Mouse (Mus musculus) erythroblast, embryonic 14.5 days (primary cell): ENCODE measurements around the gene Rgl3.

ENCODE experiments used
- GATA1 ChIP-seq: IDR thresholded peaks from 2 replicates; pipeline ENCODE4 v1.6.1; 2012; ENCODE audit warnings: low read length, inconsistent platforms, mixed read lengths
- TAL1 ChIP-seq: IDR thresholded peaks from 3 replicates; pipeline ENCODE4 v1.6.1; 2012; ENCODE audit warnings: low read length, inconsistent platforms, mixed read lengths

DNA sequence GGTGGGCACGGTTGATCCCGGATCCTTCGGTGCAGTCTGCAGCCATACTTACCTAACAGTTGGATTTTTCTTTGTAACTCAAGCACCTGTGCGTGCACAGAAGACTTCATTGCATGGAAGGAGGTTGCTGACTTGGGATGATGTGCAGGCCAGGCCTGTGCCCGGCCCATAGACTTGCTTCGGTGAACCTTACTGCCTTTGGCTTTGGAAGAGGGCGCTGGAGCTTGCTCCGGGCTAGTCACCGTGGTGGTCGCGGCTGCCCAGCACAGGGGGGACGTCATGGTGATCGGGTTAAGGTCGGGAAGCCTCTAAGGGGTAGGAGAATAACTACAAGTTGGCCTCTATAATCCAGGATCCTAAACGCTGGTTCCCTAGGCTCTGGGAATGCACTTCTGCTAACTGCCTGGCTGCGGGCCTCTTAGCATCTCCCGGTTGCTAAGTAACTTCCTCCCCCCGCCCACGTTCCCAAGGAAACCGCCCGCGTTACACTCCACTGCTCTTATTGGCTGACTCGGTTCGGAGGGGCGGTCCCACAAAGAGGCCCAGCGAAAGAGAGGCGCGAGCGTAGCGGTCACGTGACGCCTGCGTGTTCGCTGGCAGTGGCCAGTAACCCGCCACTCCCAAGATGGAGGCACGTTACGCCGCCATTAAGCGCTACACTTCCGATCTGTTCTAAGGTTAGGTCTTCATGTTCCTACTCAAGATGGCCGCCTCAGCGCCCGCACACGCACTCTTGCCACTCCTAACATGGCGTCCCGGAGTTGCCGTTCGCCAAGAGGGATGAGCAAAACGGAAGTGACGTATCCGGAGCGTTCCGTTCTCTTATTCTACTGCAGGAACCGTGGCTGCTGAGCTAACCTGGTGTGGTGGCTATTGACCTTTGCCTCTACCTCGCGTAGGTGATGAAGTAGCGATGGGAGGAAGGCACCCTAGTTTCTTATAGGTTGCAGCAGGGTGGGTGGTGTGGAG lies 13.2 kb upstream of the Rgl3 start, which contains the start of the genes Ccdc151 and Prkcsh:
- TF ChIP-seq TAL1 (no peak), GATA1 (no peak)
